Comparison of ENCODE assay signal across 21 mouse cellular contexts in genomic region chr19:44886475-44886874, GRCm38 (mm10). TPM values are rescaled to one million over a fixed set of nuclear protein-coding genes. Genes with fewer than 3 reads are reported as not detected.
DNase-seq lines count a peak whose midpoint lies in the region; ATAC-seq lines count a peak whose summit lies in the region.
"Had no signal": no experiment of that assay in that cellular context is flagged by ENCODE, and none has a peak within 500 bp of the region (broad histone marks: within the 10 kb centered on the region; RNA-seq: fewer than 3 reads in every experiment).

No protein-coding gene starts in this region.

- no peaks in the 10 kb centered on the region for H3K9me3 ChIP-seq in heart, embryonic 11.5 days (replicated peaks; ENCODE audit: control insufficient read depth, low read length)
- H3K9me3 ChIP-seq in heart, embryonic 14.5 days (ENCODE audit: control insufficient read depth, low read length): no peaks in the 10 kb centered on the region
- H3K9me3 ChIP-seq: embryonic facial prominence, embryonic 15.5 days; forebrain, embryonic 10.5 days; forebrain, embryonic 15.5 days; hindbrain, embryonic 13.5 days; intestine, embryonic 15.5 days had no signal

- H3K9ac ChIP-seq in heart, embryonic 11.5 days (ENCODE audit: low read depth, low read length): no peak overlapping the region
- no peak overlapping the region for H3K9ac ChIP-seq in heart, embryonic 14.5 days (ENCODE audit: low read length)
- H3K9ac ChIP-seq: embryonic facial prominence, embryonic 15.5 days; forebrain, embryonic 15.5 days; hindbrain, embryonic 13.5 days; intestine, embryonic 15.5 days had no signal

- 12% methylated on average over 3 of the region's 3 CpGs for WGBS in heart, embryonic 11.5 days (ENCODE audit: insufficient replicate concordance)
- WGBS in heart, embryonic 14.5 days: 10% methylated on average over 3 of the region's 3 CpGs

- no peak; the same call in 1 of the 2 replicates for ATAC-seq in heart, embryonic 11.5 days (replicated peaks; ENCODE audit: insufficient number of reproducible peaks, low FRiP score, low TSS enrichment)
- ATAC-seq in heart, embryonic 14.5 days (ENCODE audit: insufficient number of reproducible peaks, insufficient read depth, low FRiP score, low read depth): peak; percentile 51; the same call in 1 of the 2 replicates
- ATAC-seq: forebrain, embryonic 15.5 days; intestine, embryonic 15.5 days had no signal

- H3K4me3 ChIP-seq in heart, embryonic 11.5 days (ENCODE audit: low read depth, low read length): no peak overlapping the region
- no peak overlapping the region for H3K4me3 ChIP-seq in heart, embryonic 14.5 days (ENCODE audit: control insufficient read depth in 1 of 2, insufficient read depth in 1 of 2, low read depth in 1 of 2, low read length in 2 of 2)
- H3K4me3 ChIP-seq: embryonic facial prominence, embryonic 15.5 days; erythroblast, embryonic 14.5 days; forebrain, embryonic 10.5 days; forebrain, embryonic 15.5 days; hindbrain, embryonic 13.5 days; intestine, embryonic 15.5 days had no signal

- no peaks in the 10 kb centered on the region for H3K36me3 ChIP-seq in heart, embryonic 11.5 days (ENCODE audit: control insufficient read depth, insufficient read depth, low read length)
- H3K36me3 ChIP-seq in heart, embryonic 14.5 days (ENCODE audit: control insufficient read depth, insufficient read depth, low read length): no peaks in the 10 kb centered on the region
- H3K36me3 ChIP-seq: embryonic facial prominence, embryonic 15.5 days; forebrain, embryonic 10.5 days; forebrain, embryonic 15.5 days; hindbrain, embryonic 13.5 days; intestine, embryonic 15.5 days had no signal

- peaks cover 17% of the 10 kb centered on the region for H3K4me1 ChIP-seq in heart, embryonic 11.5 days (ENCODE audit: control insufficient read depth, insufficient read depth, low read length)
- peaks cover 19 to 21% of the 10 kb centered on the region in 2 experiments for H3K4me1 ChIP-seq in heart, embryonic 14.5 days (ENCODE audit: control insufficient read depth in 2 of 2, insufficient read depth in 2 of 2, low read length in 2 of 2)

- intact Hi-C loops in heart, postnatal 14 days (cut with DNase I): loop anchor here (5.0 kb wide), 1 partner anchor 129 kb away; the partner anchor contains the start of gene Pax2
- intact Hi-C loops in heart, postnatal 10 days (cut with DNase I): loop anchor here (2.0 kb wide), 2 partner anchors 132 to 304 kb away; no protein-coding TSS in a partner anchor

- H3K4me2 ChIP-seq in heart, embryonic 11.5 days: 0 out of 2 replicates have a peak overlapping the region, but pooled peaks have one; percentile 16
- peak overlapping the region; percentile 1; the same call in 1 of the 2 replicates for H3K4me2 ChIP-seq in heart, embryonic 14.5 days (ENCODE audit: low read length)
- H3K4me2 ChIP-seq: embryonic facial prominence, embryonic 15.5 days; forebrain, embryonic 15.5 days; hindbrain, embryonic 13.5 days; intestine, embryonic 15.5 days had no signal

- no peak overlapping the region for H3K27ac ChIP-seq in heart, embryonic 11.5 days (ENCODE audit: low read depth, low read length)
- 0 out of 4 replicates have a peak overlapping the region, but pooled peaks of 1 of the 2 experiments have one; percentile 4 for H3K27ac ChIP-seq in heart, embryonic 14.5 days (replicated peaks in 1 of 2; ENCODE audit: control insufficient read depth in 1 of 2, insufficient read depth in 1 of 2, low read depth in 2 of 2, low read length in 2 of 2)
- H3K27ac ChIP-seq: embryonic facial prominence, embryonic 15.5 days; forebrain, embryonic 15.5 days; hindbrain, embryonic 13.5 days; intestine, embryonic 15.5 days had no signal

- DNase-seq in heart, adult 11 months: peak; percentile 95
- no peak for DNase-seq in heart, postnatal 4 days
- no peak for DNase-seq in heart, postnatal 14 days
- peak; percentile 50 to 56 for DNase-seq in heart, postnatal 10 days
- no peak for DNase-seq in layer of hippocampus, postnatal 36 days
- no peak for DNase-seq in thymus, postnatal 0 days (ENCODE audit: low spot score)
- DNase-seq: adrenal gland, postnatal 10 days; cerebellum, adult 11 months; cerebellum, adult 8-10 months; cerebellum, postnatal 14 days; embryo, embryonic 11 days; gastrocnemius, postnatal 36 days; kidney, adult 2 months had no signal

- peaks cover 28% of the 10 kb centered on the region for H3K27me3 ChIP-seq in heart, embryonic 11.5 days (ENCODE audit: control insufficient read depth, insufficient read depth, low read length)
- peaks cover 16% of the 10 kb centered on the region for H3K27me3 ChIP-seq in heart, embryonic 14.5 days (ENCODE audit: control insufficient read depth, insufficient read depth, low read length)

RNA-seq across cellular contexts. Expression of gene Slf2, which starts 44.5 kb away (rescaled TPM):
- total RNA-seq in heart, postnatal 4 days (2021): 10 to 100 TPM; 37.2 to 40.9 TPM
- polyA plus RNA-seq in heart, embryonic 11.5 days (2014; fragmentation: Nextera tagmentation; extraction: Ambion mirVana): 57.1 and 62.0 TPM in 2 replicates
- total RNA-seq in heart, postnatal 14 days (2021): 10 to 100 TPM; 26.4 to 26.8 TPM
- polyA plus RNA-seq in heart, embryonic 14.5 days (2014; fragmentation: Nextera tagmentation; extraction: Ambion mirVana): 46.4 and 47.0 TPM in 2 replicates
- 10 to 100 TPM; 27.5 to 37.0 TPM for total RNA-seq in heart, postnatal 10 days (2021)
- 10 to 100 TPM; 39.5 to 46.2 TPM for total RNA-seq in layer of hippocampus, postnatal 36 days (2021)
- 16.7 and 17.3 TPM in 2 replicates for polyA plus RNA-seq in thymus, postnatal 0 days (2015; fragmentation: Nextera tagmentation; extraction: Ambion mirVana)

Comparison
In these comparisons a context has a peak if more than half of its experiments do, and no peak if none do; other contexts are left out.
1. DNase-seq: peak in heart, adult 11 months (single experiment) and heart, postnatal 10 days (2 of 2); none in heart, postnatal 4 days (single experiment), heart, postnatal 14 days (0 of 2), layer of hippocampus, postnatal 36 days (0 of 2) and thymus, postnatal 0 days (single experiment).